Mouse (Mus musculus): ENCODE results near the gene Eif3k.

- no peak for TF ChIP-seq CTCF (IDR thresholded peaks at IDR 0.05; ENCODE audit: control insufficient read depth, insufficient read depth, insufficient read length)
- TF ChIP-seq MAX (IDR thresholded peaks at IDR 0.05), result no peak
- no peak for TF ChIP-seq CEBPB (IDR thresholded peaks at IDR 0.05; ENCODE audit: low read depth)
- TF ChIP-seq FOSL1 (IDR thresholded peaks at IDR 0.05; ENCODE audit: insufficient read depth, low read length, poor library complexity, severe bottlenecking), result no peak
- no peak for TF ChIP-seq MYOG (IDR thresholded peaks at IDR 0.05; ENCODE audit: control insufficient read depth, extremely low read depth, insufficient read length)
- TF ChIP-seq MYOD1 (IDR thresholded peaks at IDR 0.05; ENCODE audit: control insufficient read depth, insufficient read length, low read depth), result no peak
- no peak for TF ChIP-seq USF1 (IDR thresholded peaks at IDR 0.05; ENCODE audit: low read depth)
Measured at GRCm38 (mm10) chr7:28939418-28940183, 42.1 kb downstream of the Eif3k start.

Measured in C2C12 (cell line).